Mouse (Mus musculus) CD4-positive naive resting alpha-beta T cell, adult 76 days (primary cell): ENCODE data around the gene Duxbl1. TPM values are rescaled to one million over a fixed set of nuclear protein-coding genes. Genes with fewer than 3 reads are reported as not detected.

Source experiments
- total RNA-seq: library from RNA; stranded (reverse); gene quantifications from one replicate; pipeline ENCODE4 v1.2.4, GENCODE M21; 2023

The Duxbl1 gene
- total RNA-seq = 0.50 TPM

GRCm38 (mm10) chr14:25978371-25979241 is at the start of gene Duxbl1:
Gene Duxbl1, plus strand, starts transcription at chr14:25978577.

DNA sequence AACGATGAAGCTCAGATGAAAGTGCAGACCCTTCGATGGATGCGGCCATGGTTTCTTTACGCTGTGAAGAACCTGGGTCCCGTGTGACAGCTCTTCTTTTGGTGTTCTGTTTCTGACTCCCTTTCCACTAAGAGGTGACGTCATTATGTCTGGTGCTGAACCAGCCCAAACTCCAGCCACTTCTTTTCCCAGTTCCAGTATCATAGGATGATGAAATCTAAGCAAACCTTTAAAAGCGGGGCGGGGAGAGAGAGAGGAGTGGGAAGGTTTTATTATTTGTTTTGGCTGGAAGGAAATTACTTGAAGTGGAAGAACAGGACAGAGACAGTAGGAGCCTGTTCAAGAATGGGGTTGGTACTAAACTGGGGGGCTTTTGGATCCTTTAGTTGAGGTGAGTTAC is 40.4 kb upstream of the Duxbl1 start, which contains the start of gene Cphx1:
TSS of gene Cphx1 (plus strand) at position 301 of the 400 bp plus-strand sequence.

Other genes starting within 250 kb of the Duxbl1 start
- gene Zcchc24, start 209.5 kb upstream of the Duxbl1 start, total RNA-seq = 4.1 TPM
- 76.8 TPM for gene Anxa11, start 136.4 kb upstream of the Duxbl1 start, total RNA-seq
- not detected for gene Plac9a, start 75.5 kb upstream of the Duxbl1 start, total RNA-seq
- gene Tmem254a, start 50.9 kb upstream of the Duxbl1 start, total RNA-seq = 7.0 TPM
- not detected for gene Cphx1, start 40.3 kb upstream of the Duxbl1 start, total RNA-seq
- gene Gm9780, start 64.1 kb downstream of the Duxbl1 start, total RNA-seq = not detected
- gene Tmem254c, start 88.8 kb downstream of the Duxbl1 start, total RNA-seq = 21.1 TPM
- not detected for gene Cphx2, start 102.9 kb downstream of the Duxbl1 start, total RNA-seq
- not detected for gene Cphx3, start 103.7 kb downstream of the Duxbl1 start, total RNA-seq
- gene Duxbl2, start 139.8 kb downstream of the Duxbl1 start, total RNA-seq = not detected
- not detected for gene Plac9b, start 203.9 kb downstream of the Duxbl1 start, total RNA-seq
- gene Tmem254b, start 228.5 kb downstream of the Duxbl1 start, total RNA-seq = 3.8 TPM